Mouse (Mus musculus) cerebellum, adult 9-11 months (tissue): Measurements from ENCODE around the gene Gna13.
"Not testable (repeated sequence)": the region's sequence is repeated elsewhere in the genome, so short reads cannot be mapped to it uniquely, and the experiment has no call there.

Experiments
- DNase-seq: peaks from one replicate; pipeline ENCODE4 v3.0.0; 2022

Gna13 gene

GRCm38 (mm10) chr11:109362463-109363190, at the start of gene Gna13:
Gna13 (plus strand) TSS chr11:109362831.
- peak; percentile 92 for DNase-seq

GRCm38 (mm10) chr11:109316921-109317320, 45.7 kb upstream of the Gna13 start:
- no peak for DNase-seq

GRCm38 (mm10) chr11:109319471-109319870, 43.2 kb upstream of the Gna13 start:
- no peak for DNase-seq

DNA sequence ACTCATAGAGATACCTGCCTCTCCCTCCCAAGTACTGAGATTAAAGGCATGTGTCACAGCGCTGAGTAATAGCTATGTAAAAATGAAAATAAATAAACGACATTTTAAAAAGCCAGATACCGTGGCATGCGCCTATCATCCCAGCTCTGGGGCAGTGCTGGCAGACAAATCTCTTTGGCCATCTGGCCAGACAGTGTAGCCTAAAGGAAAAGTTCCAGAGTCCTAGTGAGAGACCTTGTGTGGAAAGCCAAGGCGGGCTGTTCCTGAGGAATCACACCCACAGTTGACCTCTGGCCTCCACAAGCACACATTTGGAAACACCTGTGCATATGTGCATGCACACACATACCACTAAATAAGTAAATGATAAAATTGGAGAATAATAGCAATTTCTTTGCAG, 42.7 kb upstream of the Gna13 start:
- DNase-seq: peak; percentile 83

GRCm38 (mm10) chr11:109320361-109320933, 42.2 kb upstream of the Gna13 start:
- peak; percentile 87 for DNase-seq

- no peak for DNase-seq
Measured at GRCm38 (mm10) chr11:109326270-109326669, 36.4 kb upstream of the Gna13 start.

DNA sequence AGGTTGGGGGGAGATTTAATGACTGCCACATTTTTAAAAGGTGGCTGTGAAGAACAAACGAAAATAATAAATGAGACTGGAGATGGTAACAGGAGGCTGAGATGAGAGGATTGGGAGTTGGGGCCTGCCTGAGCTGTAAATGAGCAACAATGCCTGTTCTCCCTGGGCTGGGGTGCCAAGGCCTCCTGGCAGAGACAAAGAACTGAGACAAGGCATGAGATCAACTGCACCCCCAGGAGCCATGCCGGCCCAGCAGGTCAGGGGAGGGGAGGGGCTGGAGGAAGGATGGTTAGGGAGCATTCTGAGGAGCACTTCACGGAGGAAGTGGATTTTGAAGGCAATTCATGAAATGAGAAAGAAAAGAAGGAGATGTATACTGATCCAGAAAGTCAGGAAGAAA, 35.2 kb upstream of the Gna13 start:
- DNase-seq: no peak

DNA sequence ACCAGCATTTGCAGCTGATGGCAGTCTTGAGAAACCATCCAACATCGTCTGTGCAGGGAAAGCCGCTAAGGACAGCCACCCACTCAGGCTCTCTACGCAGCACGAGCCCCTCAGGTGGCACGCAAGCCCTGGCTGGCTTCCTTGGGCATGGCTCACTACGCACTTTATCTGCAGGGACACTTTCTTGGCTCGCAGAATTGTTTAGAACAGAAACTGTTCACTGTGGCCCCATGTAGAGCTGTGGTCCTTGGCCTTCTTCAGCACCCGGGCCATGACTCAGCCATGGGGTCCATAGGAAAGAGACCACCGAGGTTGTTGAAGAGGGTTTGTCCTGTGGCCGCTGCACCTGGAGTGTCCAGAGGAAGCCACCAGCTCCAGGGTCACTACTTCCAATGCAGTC, 34.7 kb upstream of the Gna13 start:
- no peak for DNase-seq

DNA sequence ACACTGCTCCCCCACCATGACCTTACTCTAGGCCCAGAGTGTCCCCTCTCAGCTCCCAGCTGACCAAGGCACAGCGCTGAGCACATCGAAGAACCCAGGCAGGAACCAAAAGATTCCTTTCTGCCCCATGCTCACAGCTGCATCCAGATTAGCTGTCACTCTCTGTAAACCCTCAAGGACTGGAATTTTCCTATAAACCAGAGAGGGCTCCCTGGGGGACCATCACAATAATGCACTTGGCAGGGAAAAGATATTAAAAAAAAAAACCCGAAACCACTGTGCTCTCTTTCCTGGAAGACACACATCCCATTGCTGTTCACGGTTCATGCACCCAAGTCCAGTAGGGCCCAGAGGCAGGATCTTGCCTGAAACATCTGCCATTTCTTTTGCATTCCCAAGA, 33.3 kb upstream of the Gna13 start:
- no peak for DNase-seq

DNA sequence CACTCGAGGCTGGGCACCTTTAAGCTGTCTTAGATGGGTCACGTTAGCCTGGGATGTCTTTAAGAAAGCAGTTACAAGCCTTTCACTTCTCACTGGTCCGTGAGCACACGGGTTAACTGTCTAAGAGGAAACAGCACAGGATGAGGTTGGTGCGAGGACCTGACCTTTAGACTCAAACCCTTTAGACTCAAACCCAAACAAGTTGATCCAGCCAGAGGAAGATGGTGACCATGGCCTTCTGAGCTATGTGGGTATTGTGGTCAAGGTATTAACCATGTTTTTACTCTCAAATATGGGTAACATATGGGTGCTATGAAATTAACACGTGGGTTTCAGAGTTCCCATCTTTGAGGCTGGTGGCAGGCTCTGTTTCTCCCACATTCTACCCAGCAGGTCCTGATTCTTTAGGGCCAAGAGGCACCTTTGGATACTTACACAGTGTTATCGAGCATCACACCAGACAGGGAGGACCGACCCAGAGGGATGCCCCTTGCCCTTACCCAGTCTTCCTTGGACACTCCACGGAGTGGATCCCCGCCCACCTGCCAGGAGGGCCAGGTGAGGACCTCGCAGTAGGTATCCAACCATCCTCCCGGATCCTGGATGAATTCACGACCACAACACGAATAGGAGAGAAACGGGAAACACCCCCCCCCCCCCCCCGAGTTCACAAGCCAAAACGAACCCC, 31.8 kb upstream of the Gna13 start:
- no peak for DNase-seq

GRCm38 (mm10) chr11:109331424-109331824, 31.2 kb upstream of the Gna13 start:
- DNase-seq: peak; percentile 89

DNA sequence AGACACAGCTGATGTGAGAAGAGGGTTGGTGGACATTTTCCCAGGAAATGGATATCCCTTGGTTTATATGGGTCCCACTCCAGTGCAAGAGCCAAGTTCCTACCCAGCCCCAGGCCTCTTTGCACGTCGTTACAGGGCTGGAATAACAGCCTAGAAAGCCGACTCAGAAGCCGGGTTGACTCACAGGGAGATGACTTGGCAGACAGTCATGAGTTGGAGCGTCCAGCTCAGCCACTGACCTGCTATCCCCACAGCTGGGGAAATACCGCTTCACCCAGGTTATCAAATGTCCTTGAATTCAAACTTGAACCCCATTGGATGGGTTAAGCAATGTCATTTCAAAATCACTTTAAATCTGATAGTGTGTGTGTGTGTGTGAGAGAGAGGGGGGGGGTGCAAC, 29.9 kb upstream of the Gna13 start:
- DNase-seq: peak; percentile 29

DNA sequence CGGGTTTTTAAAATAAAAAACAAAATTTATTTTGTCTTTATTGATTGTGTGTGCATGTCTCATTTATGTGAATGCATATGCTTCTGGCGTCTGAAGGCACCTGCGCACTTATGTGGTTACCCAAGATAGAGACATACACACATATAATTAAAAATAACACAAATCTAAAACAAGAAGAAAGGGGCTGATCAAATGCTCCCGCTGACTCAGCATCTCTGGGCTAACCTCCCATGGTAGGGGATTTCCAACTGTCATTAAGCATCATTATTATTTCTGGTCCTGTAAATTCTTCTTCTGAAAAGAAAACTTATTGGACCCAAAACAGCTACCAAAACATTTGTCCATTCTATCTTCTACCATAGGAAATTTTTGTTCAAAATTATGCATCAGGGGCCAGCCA, 27.9 kb upstream of the Gna13 start:
- no peak for DNase-seq

DNA sequence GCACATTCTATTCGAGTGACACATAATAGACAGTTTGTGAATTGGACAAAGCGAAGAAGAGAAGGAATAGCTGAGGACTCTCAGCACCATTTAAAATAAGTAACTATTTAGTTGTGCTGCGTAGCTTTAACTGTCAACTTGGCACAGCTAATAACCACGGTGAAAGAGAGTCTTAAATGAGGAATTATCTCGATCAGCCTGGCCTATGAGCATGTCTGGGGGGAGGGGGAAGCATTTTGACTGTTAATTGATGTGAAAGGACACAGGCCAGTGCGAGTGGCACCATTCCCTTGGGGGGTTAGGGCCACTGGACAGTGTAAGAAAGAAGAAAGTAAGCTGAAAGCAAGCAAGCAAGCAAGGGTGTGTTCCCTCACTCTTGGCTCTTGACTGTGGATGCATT, 26.7 kb upstream of the Gna13 start:
- no peak for DNase-seq

GRCm38 (mm10) chr11:109339155-109339938, 23.3 kb upstream of the Gna13 start:
- no peak for DNase-seq

GRCm38 (mm10) chr11:109340541-109340940, 22.1 kb upstream of the Gna13 start:
- DNase-seq: no peak

GRCm38 (mm10) chr11:109342666-109343065, 20.0 kb upstream of the Gna13 start:
- DNase-seq: not testable (repeated sequence)

DNA sequence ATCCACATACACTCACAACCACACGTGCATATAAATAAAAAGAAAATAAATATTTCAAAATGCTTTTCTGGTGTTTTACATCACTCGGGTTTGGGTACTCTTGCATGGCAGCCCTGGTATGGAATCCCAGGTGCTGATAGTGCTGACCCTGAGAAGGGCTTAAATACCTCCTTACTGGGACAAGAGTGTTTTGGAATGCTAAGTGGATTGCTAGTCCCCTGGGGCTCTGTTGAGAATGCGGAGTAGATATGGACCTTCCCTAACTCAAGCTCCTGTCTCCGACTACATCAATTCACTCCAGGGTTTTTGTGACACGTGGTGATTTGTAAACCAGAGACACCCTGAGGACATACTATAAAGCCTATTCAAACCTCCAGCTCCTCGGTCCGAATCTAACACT, 19.1 kb upstream of the Gna13 start:
- peak; percentile 28 for DNase-seq

DNA sequence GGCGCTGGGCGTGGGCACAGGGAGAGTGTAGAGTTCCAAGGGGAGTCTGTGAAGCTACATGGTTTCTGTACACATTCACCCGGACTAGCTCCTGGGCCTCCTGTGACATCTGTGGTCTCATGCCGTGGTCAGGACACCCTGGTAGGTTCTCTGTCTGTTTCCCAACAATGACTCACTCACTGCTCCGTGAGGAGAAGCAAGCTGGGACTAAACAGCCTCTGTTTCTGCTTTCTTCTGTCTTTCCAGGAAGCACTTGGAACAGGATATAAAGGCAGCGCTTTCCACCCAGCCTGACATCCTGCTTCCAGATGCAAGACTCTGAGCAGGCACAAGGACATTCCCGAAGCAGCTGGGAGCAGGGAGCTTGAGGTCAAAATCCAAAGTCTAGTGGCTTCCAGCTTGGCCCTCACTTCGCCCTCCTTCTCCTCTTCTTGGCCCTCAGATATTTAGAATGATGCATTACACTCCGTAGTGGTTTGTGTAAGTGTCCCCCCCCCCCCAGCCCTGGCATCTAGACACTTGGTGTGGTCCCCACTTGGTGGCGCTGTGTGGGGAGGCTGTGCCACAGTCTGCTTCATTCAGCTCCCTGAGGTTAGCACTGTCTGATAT, 18.5 kb upstream of the Gna13 start:
- peak; percentile 65 for DNase-seq

- DNase-seq: peak; percentile 94
Measured at GRCm38 (mm10) chr11:109347242-109347959, 15.2 kb upstream of the Gna13 start.

DNA sequence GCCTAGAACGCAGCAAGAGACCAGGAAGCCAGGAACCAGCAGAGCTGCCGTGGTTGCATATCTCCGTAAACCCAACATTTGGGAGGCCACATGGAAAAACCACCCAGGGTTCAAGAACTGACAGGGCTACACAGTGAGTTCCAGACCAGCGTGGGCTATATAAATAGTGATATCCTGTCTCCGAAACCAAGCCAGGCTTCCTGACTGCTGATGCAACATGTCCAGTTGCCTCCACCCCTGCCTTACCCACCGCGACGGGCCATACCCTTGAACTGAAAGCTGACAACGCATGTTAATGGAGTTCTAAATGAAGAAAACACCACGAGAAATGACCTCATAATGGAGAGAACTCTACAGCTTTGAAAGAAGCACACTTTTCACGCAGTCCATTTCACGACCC, 14.2 kb upstream of the Gna13 start:
- peak; percentile 35 for DNase-seq

- DNase-seq: no peak
Measured at GRCm38 (mm10) chr11:109349652-109350316, 12.8 kb upstream of the Gna13 start.
